In the genomic region with DNA sequence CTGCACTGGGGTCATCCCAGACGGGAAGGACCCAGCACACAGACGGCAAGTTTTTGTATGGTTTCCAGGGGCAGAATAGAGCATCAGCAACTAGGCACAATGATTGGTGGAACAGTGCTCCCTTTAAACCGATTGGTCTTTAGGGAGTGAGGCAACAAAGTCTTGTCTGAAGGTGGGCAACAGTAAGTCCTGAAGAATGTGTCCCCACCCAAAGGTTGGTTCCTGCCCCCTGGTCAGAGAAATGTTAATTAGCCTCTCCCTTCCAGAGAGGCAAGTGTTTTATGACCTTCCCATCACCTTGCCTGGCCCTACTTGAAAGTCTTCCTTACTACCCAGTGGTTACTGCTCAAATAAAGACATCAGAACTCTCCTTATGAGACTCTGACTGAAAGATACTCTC, we compare ENCODE assay signal across 19 mouse cellular contexts.
"Had no signal": no experiment of that assay in that cellular context is flagged by ENCODE, and none has a peak within 500 bp of the region (broad histone marks: within the 10 kb centered on the region; RNA-seq: fewer than 3 reads in every experiment).

No protein-coding gene starts in this region.

- H3K36me3 ChIP-seq: midbrain, embryonic 13.5 days; midbrain, embryonic 15.5 days; neural tube, embryonic 13.5 days; neural tube, embryonic 15.5 days; stomach, embryonic 15.5 days had no signal

- ATAC-seq: midbrain, embryonic 13.5 days; midbrain, embryonic 15.5 days had no signal

- H3K9me3 ChIP-seq: megakaryocyte, embryonic 14.5 days; midbrain, embryonic 13.5 days; midbrain, embryonic 15.5 days; neural tube, embryonic 13.5 days; neural tube, embryonic 15.5 days; stomach, embryonic 15.5 days had no signal

- H3K27me3 ChIP-seq: megakaryocyte, embryonic 14.5 days; midbrain, embryonic 13.5 days; midbrain, embryonic 15.5 days; neural tube, embryonic 13.5 days; neural tube, embryonic 15.5 days; stomach, embryonic 15.5 days had no signal

- H3K4me1 ChIP-seq: megakaryocyte, embryonic 14.5 days; midbrain, embryonic 13.5 days; midbrain, embryonic 15.5 days; neural tube, embryonic 13.5 days; neural tube, embryonic 15.5 days; stomach, embryonic 15.5 days had no signal

- H3K4me3 ChIP-seq: megakaryocyte, embryonic 14.5 days; midbrain, embryonic 13.5 days; midbrain, embryonic 15.5 days; myocyte; neural tube, embryonic 13.5 days; neural tube, embryonic 15.5 days; stomach, embryonic 15.5 days had no signal

- H3K9ac ChIP-seq: lung, embryonic 14.5 days; midbrain, embryonic 13.5 days; midbrain, embryonic 15.5 days; neural tube, embryonic 13.5 days; neural tube, embryonic 15.5 days; stomach, embryonic 15.5 days had no signal

- H3K4me2 ChIP-seq: lung, embryonic 14.5 days; midbrain, embryonic 11.5 days; midbrain, embryonic 13.5 days; midbrain, embryonic 15.5 days; neural tube, embryonic 13.5 days; neural tube, embryonic 15.5 days; stomach, embryonic 15.5 days had no signal

- DNase-seq: lung, adult 18-20 months; lung, embryonic 14.5 days; lung, postnatal 10 days; lung, postnatal 4 days; retina, postnatal 1 day; right cerebral cortex, adult 18-20 months; right cerebral cortex, postnatal 25 days; thymus, adult 2 months; thymus, postnatal 25 days; thymus, postnatal 4 days had no signal

- H3K27ac ChIP-seq: midbrain, embryonic 13.5 days; midbrain, embryonic 15.5 days; neural tube, embryonic 13.5 days; neural tube, embryonic 15.5 days; stomach, embryonic 15.5 days; stomach, postnatal 0 days had no signal
